Mouse (Mus musculus): Measurements from ENCODE around the gene Men1. TPM values are rescaled to one million over a fixed set of nuclear protein-coding genes. Genes with fewer than 3 reads are reported as not detected.

The Men1 gene
- polyA plus RNA-seq, 1 experiment from 2014 or later: 91.6 TPM

DNA sequence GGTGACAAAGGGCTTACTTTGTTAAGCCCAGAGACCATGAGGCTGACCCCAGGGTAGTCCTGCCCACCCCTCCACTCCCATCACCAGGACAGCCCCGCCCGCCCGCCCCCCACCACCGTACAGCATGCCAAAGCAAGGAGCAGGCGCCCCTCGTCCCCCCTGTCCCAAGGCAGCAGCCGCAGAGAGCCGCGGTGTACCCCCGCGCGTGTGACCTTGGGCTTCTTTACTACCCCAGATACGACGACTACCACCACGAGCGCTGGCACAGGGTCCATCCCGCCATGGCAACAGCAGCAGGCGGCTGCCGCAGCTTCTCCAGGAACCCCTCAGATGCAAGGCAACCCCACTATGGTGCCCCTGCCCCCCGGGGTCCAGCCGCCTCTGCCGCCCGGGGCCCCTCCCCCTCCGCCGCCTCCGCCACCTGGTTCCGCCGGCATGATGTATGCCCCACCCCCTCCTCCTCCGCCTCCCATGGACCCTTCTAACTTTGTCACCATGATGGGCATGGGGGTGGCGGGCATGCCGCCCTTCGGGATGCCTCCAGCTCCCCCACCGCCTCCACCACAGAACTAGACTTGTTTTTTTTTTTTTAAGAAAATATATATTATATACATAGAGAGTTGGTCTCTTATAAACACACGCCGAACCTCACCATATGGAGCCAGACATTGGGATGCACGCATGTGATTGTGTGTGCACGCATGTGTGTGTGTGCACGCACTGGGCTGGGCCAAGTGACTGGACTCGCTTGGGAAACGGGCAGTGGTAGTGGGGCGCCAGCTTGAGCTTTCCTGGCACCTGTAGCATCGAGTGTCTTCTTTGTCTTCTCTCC lies 40.9 kb downstream of the Men1 start:
- Histone ChIP-seq H3K4me3 (no peak overlapping the region), H3K27ac (no peak overlapping the region), H3K4me2 (no peak overlapping the region), H3K27me3 (no peaks in the 10 kb centered on the region), H3K9ac (no peak overlapping the region), H3K9me3 (no peaks in the 10 kb centered on the region), H3K36me3 (peaks cover 95% of the 10 kb centered on the region), H3K4me1 (no peaks in the 10 kb centered on the region)
- no peak for ATAC-seq (ENCODE audit: insufficient number of reproducible peaks, insufficient read depth, low FRiP score, low TSS enrichment, low read depth)
- 92% methylated on average over 40 of the region's 42 CpGs for WGBS

GRCm38 (mm10) chr19:6376255-6376564 lies 41.4 kb downstream of the Men1 start:
- no peaks in the 10 kb centered on the region for H3K27me3 ChIP-seq
- H3K9me3 ChIP-seq: no peaks in the 10 kb centered on the region
- ATAC-seq (ENCODE audit: insufficient number of reproducible peaks, insufficient read depth, low FRiP score, low TSS enrichment, low read depth): no peak
- no peak overlapping the region for H3K9ac ChIP-seq
- WGBS: 81% methylated on average over 14 of the region's 14 CpGs
- peaks cover 89% of the 10 kb centered on the region for H3K36me3 ChIP-seq
- no peaks in the 10 kb centered on the region for H3K4me1 ChIP-seq
- no peak overlapping the region for H3K4me3 ChIP-seq
- H3K4me2 ChIP-seq: no peak overlapping the region
- no peak overlapping the region for H3K27ac ChIP-seq

DNA sequence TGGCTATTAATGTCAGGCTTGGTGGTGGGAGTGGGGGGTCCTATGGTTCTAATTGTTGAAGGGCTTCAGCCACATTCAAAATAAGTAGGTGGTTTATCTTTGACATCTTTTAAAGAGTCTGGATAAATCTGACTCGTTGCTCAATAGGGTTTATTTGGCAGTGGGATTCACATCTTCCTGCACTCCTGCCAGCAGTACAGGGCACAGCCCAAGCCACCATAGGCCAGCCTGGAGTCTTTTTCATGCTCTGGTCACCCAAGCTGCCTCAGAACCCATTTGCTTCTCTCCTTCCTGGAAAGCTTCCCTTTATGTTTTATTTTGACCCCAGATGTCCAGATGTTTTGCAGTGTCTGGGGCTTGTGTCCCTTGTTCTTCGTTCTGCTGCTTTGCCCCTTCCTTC lies 41.9 kb downstream of the Men1 start:
- no peak overlapping the region for H3K4me2 ChIP-seq
- no peaks in the 10 kb centered on the region for H3K27me3 ChIP-seq
- peaks cover 85% of the 10 kb centered on the region for H3K36me3 ChIP-seq
- no peak for ATAC-seq (ENCODE audit: insufficient number of reproducible peaks, insufficient read depth, low FRiP score, low TSS enrichment, low read depth)
- H3K9me3 ChIP-seq: no peaks in the 10 kb centered on the region
- no peak overlapping the region for H3K4me3 ChIP-seq
- H3K27ac ChIP-seq: no peak overlapping the region
- no peaks in the 10 kb centered on the region for H3K4me1 ChIP-seq
- no peak overlapping the region for H3K9ac ChIP-seq
- 86% methylated on average over 2 of the region's 2 CpGs for WGBS

- no peak for ATAC-seq (ENCODE audit: insufficient number of reproducible peaks, insufficient read depth, low FRiP score, low TSS enrichment, low read depth)
- no peak overlapping the region for H3K4me2 ChIP-seq
- no peak overlapping the region for H3K4me3 ChIP-seq
- peaks cover 76% of the 10 kb centered on the region for H3K36me3 ChIP-seq
- no peaks in the 10 kb centered on the region for H3K4me1 ChIP-seq
- no peak overlapping the region; the same call in 1 of the 2 replicates for H3K27ac ChIP-seq
- no peaks in the 10 kb centered on the region for H3K9me3 ChIP-seq
- 87% methylated on average over 11 of the region's 11 CpGs for WGBS
- H3K27me3 ChIP-seq: no peaks in the 10 kb centered on the region
- no peak overlapping the region for H3K9ac ChIP-seq
Measured at GRCm38 (mm10) chr19:6377327-6378040, 42.7 kb downstream of the Men1 start.

DNA sequence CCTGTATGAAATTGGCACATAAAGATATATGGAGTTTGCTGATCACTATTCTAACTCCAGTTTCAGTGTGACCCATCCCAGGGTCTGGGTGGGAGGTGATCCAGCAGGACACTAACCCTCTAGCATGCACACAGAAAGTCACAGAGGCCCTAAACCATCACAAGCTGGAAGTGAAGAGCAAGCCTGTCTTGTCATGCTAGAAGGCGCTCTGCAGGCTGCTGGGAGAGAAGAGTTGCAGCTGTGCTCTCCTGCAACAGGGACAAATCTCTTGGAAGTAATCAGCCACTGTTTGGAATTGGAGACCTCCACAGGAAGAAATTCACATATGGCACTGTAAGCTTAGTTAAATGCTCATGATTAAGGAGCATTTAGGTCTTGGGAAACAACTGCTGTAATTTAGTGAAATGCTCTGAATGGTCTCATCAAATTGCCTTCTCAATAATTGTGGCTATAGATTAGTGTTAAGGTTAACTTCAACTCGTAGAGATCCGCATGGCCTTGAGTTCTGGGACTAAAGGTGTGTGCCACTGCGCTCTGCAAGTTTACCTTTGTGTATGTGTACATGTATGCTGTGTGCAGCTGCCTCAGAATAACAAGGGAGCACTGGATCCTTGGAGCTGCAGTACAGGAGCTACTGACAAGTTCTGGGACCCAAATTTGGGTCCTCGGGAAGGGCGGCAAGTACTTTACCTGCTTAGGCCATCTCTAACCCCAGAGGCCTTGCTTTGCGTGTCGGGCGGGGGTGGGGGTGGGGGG lies 45.8 kb downstream of the Men1 start:
- 87% methylated on average over 9 of the region's 9 CpGs for WGBS
- H3K4me1 ChIP-seq: peaks cover 25% of the 10 kb centered on the region; the same call in 1 of the 2 replicates
- no peak overlapping the region for H3K4me2 ChIP-seq
- H3K9me3 ChIP-seq: no peaks in the 10 kb centered on the region
- peaks cover 46% of the 10 kb centered on the region for H3K36me3 ChIP-seq
- H3K4me3 ChIP-seq: no peak overlapping the region
- H3K9ac ChIP-seq: no peak overlapping the region
- no peaks in the 10 kb centered on the region for H3K27me3 ChIP-seq
- no peak overlapping the region for H3K27ac ChIP-seq
- ATAC-seq (ENCODE audit: insufficient number of reproducible peaks, insufficient read depth, low FRiP score, low TSS enrichment, low read depth): no peak

GRCm38 (mm10) chr19:6381238-6381637 lies 46.5 kb downstream of the Men1 start:
- WGBS: 96% methylated on average over 5 of the region's 5 CpGs
- Histone ChIP-seq H3K27ac (no peak overlapping the region), H3K4me1 (peaks cover 25% of the 10 kb centered on the region; the same call in 1 of the 2 replicates), H3K36me3 (peaks cover 40% of the 10 kb centered on the region), H3K27me3 (no peaks in the 10 kb centered on the region), H3K4me3 (no peak overlapping the region), H3K4me2 (no peak overlapping the region), H3K9me3 (no peaks in the 10 kb centered on the region), H3K9ac (no peak overlapping the region)
- ATAC-seq (ENCODE audit: insufficient number of reproducible peaks, insufficient read depth, low FRiP score, low TSS enrichment, low read depth): no peak

DNA sequence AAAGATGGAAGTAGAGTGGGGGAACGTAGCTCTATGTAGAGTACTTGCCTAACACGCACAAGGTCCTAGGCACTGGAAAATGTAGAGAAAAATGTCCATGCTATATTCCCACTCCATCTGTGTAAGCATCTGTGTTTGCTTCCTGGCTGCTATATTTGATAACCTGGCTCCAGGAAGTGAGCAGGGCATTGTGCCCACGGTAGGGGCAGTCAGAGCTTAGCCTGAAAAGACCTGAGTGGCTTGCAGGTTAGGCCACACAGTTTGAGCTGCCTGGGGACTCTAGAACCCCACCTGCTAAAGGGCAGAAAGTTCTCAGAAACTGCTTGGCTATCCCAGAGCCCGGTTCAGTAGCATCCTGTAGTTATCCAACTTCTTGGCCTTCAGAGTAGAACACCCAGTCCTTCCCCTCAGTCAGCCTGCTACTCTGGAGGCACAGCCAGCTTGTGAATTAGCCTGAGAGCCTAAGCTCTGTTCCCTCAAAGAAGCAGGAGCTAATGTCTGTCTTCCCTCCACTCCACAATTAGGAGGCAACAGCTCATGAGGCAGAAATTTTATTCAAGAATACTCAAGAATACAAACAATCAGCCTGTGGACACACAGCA lies 47.6 kb downstream of the Men1 start:
- Histone ChIP-seq H3K27me3 (no peaks in the 10 kb centered on the region), H3K36me3 (peaks cover 28% of the 10 kb centered on the region), H3K4me1 (peaks cover 25% of the 10 kb centered on the region; the same call in 1 of the 2 replicates), H3K4me2 (no peak overlapping the region), H3K9me3 (no peaks in the 10 kb centered on the region), H3K9ac (no peak overlapping the region), H3K4me3 (no peak overlapping the region), H3K27ac (no peak overlapping the region)
- WGBS: 83% methylated on average over 4 of the region's 4 CpGs
- no peak for ATAC-seq (ENCODE audit: insufficient number of reproducible peaks, insufficient read depth, low FRiP score, low TSS enrichment, low read depth)

DNA sequence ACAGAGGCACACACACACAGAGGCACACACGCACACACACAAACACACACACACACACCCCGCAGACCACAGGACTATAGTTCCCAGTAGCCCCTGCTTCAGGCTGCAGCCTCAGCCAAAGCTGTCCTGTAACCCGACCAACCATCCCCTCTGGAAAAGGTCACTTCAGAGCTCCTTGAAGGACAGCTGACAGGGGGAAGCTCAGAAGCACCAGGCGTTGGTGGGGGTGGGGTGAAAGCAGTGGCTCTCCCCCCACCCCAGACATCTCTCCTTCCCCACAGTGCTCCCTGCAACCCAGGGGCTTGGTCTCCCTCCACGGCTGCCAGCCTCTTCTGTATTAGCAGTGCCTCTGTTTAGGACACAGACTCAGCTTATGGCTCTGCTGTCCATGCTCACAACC lies 48.7 kb downstream of the Men1 start:
- WGBS: 33% methylated on average over 5 of the region's 5 CpGs
- Histone ChIP-seq H3K9me3 (no peaks in the 10 kb centered on the region), H3K27ac (peak overlapping the region; percentile 23; the same call in 1 of the 2 replicates), H3K4me1 (peaks cover 25% of the 10 kb centered on the region; the same call in 1 of the 2 replicates), H3K4me3 (no peak overlapping the region), H3K36me3 (peaks cover 18% of the 10 kb centered on the region), H3K9ac (no peak overlapping the region), H3K27me3 (peaks cover 1% of the 10 kb centered on the region; the same call in 1 of the 2 replicates), H3K4me2 (no peak overlapping the region)
- no peak for ATAC-seq (ENCODE audit: insufficient number of reproducible peaks, insufficient read depth, low FRiP score, low TSS enrichment, low read depth)

GRCm38 (mm10) chr19:6384128-6384527 lies 49.3 kb downstream of the Men1 start, which contains the start of gene Pygm:
Gene Pygm, plus strand, starts transcription at chr19:6384399.
- no peak within 1 kb of the TSS for H3K4me2 ChIP-seq
- ATAC-seq (ENCODE audit: insufficient number of reproducible peaks, insufficient read depth, low FRiP score, low TSS enrichment, low read depth): no peak; the same call in 1 of the 2 replicates
- no peak within 1 kb of the TSS for H3K9ac ChIP-seq
- peaks cover 8% of the 10 kb centered on the region; the same call in 1 of the 2 replicates for H3K27me3 ChIP-seq
- H3K4me1 ChIP-seq: peaks cover 26% of the 10 kb centered on the region
- H3K36me3 ChIP-seq: peaks cover 11% of the 10 kb centered on the region
- peak within 1 kb of the TSS; percentile 23; the same call in 1 of the 2 replicates for H3K27ac ChIP-seq
- no peaks in the 10 kb centered on the region for H3K9me3 ChIP-seq
- H3K4me3 ChIP-seq: no peak within 1 kb of the TSS
- 18% methylated on average over 7 of the region's 7 CpGs for WGBS

DNA sequence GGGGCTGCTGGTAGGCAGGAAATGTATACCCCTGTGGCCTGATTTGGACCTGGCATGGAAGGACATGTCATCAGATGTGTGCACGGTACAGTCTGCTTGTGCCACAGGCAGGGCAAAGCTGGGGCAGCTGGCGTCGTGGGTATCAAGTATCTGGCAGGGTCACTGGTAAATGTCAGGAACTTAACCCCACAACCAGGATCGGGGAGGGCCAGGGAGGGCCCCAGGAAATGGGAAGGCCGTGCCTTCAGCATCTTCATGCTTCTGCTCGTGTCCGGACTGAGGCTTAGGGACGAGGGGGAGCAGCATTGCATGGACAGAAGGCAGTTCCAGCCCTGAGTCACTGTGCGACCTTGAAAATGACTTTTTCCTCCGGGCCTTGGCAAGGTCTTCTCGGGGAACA lies 50.2 kb downstream of the Men1 start:
- WGBS: 51% methylated on average over 11 of the region's 11 CpGs
- no peak overlapping the region for H3K27ac ChIP-seq
- no peak overlapping the region for H3K9ac ChIP-seq
- H3K27me3 ChIP-seq: peaks cover 14% of the 10 kb centered on the region; the same call in 1 of the 2 replicates
- no peak overlapping the region for H3K4me3 ChIP-seq
- no peaks in the 10 kb centered on the region for H3K9me3 ChIP-seq
- no peak for ATAC-seq (ENCODE audit: insufficient number of reproducible peaks, insufficient read depth, low FRiP score, low TSS enrichment, low read depth)
- 0 out of 2 replicates have a peak, but pooled peaks cover 3% of the 10 kb centered on the region for H3K36me3 ChIP-seq
- peaks cover 34% of the 10 kb centered on the region for H3K4me1 ChIP-seq
- no peak overlapping the region for H3K4me2 ChIP-seq

DNA sequence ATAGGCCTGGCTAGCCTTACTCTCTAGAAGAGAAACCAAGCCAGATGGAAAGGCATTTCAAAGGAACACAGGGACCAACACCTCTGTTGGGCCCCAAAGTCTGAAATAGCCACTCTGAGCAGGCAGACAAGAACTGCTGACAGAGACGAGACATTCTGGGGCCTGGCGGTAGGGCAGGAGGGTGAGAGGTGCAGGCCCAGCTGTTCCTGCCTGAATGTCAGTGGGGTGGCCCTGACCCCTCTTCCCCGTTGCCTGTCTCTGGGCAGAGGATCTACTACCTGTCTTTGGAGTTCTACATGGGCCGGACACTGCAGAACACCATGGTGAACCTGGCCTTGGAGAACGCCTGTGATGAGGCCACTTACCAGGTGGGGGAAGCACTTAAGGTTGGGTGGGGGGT lies 50.6 kb downstream of the Men1 start:
- no peak overlapping the region for H3K9ac ChIP-seq
- 0 out of 2 replicates have a peak, but pooled peaks cover 2% of the 10 kb centered on the region for H3K36me3 ChIP-seq
- no peak overlapping the region for H3K27ac ChIP-seq
- ATAC-seq (ENCODE audit: insufficient number of reproducible peaks, insufficient read depth, low FRiP score, low TSS enrichment, low read depth): no peak
- no peak overlapping the region for H3K4me3 ChIP-seq
- no peaks in the 10 kb centered on the region for H3K9me3 ChIP-seq
- no peak overlapping the region for H3K4me2 ChIP-seq
- H3K4me1 ChIP-seq: peaks cover 35% of the 10 kb centered on the region
- 74% methylated on average over 5 of the region's 5 CpGs for WGBS
- H3K27me3 ChIP-seq: peaks cover 14% of the 10 kb centered on the region; the same call in 1 of the 2 replicates
